Mouse (Mus musculus): ENCODE measurements around the gene Zfp106.

- TF ChIP-seq POLR2A (IDR thresholded peaks at IDR 0.05; ENCODE audit: low read depth, low read length) (no peak), CTCF (IDR thresholded peaks at IDR 0.05; ENCODE audit: extremely low read depth, insufficient read length, insufficient replicate concordance, low read depth, low read length) (no peak)
Observed at GRCm38 (mm10) chr2:120539778-120540208, 23.9 kb downstream of the Zfp106 start.

All from small intestine, adult 2 months (tissue).